Mouse (Mus musculus) CH12.LX (cell line): ENCODE measurements around the gene Cdkl3. TPM values are rescaled to one million over a fixed set of nuclear protein-coding genes. Genes with fewer than 3 reads are reported as not detected.

Experiments
- DNase-seq: peaks from one replicate; pipeline ENCODE4 v3.0.0-alpha.2; 2013; ENCODE audit errors: extremely low read depth
- H3K27ac ChIP-seq: 2 replicates; pipeline ENCODE4 v1.5.1; 2012; ENCODE audit warnings: low read depth, mild to moderate bottlenecking, control low read depth, moderate library complexity; ENCODE audit not compliant: insufficient read depth
- H3K27me3 ChIP-seq: replicated peaks from 2 replicates; pipeline ENCODE3; 2012; ENCODE audit warnings: inconsistent platforms
- H3K36me3 ChIP-seq, 2 experiments: replicated peaks in 1 of 2; 2 replicates each; pipeline versions ENCODE3 to v1.6.1; 2012; ENCODE audit warnings: inconsistent platforms in 1 of 2, low read length in 1 of 2, mild to moderate bottlenecking in 1 of 2, mixed read lengths in 1 of 2, moderate library complexity in 1 of 2; ENCODE audit not compliant: control insufficient read depth in 1 of 2, insufficient read depth in 1 of 2
- H3K4me1 ChIP-seq, 2 experiments: 2 replicates each; pipeline ENCODE4 v1.6.1; 2012; ENCODE audit warnings: inconsistent platforms in 1 of 2, moderate library complexity in 1 of 2; ENCODE audit not compliant: insufficient read depth in 2 of 2, control insufficient read depth in 1 of 2
- H3K4me2 ChIP-seq: 2 replicates; pipeline ENCODE4 v1.6.1; 2012; ENCODE audit warnings: low read depth, mild to moderate bottlenecking, control low read depth; ENCODE audit not compliant: poor library complexity, insufficient read depth, severe bottlenecking
- H3K4me3 ChIP-seq, 3 experiments: fragments of 150-350 bp in 1 of 3; sonication (generic) in 1 of 3; replicated peaks in 1 of 3; 2 replicates each; pipeline versions ENCODE3 to v1.5.1; 2011 to 2012; ENCODE audit warnings: low read depth in 2 of 3, low read length in 2 of 3, mild to moderate bottlenecking in 2 of 3, moderate library complexity in 2 of 3, control low read depth in 1 of 3, improper control_type of control experiment in 1 of 3, inconsistent platforms in 1 of 3, mixed read lengths in 1 of 3; ENCODE audit not compliant: poor library complexity in 1 of 3
- H3K79me2 ChIP-seq: replicated peaks from 2 replicates; pipeline ENCODE4 v1.6.1; 2012; ENCODE audit warnings: mild to moderate bottlenecking, moderate library complexity; ENCODE audit not compliant: control insufficient read depth, poor library complexity, insufficient read depth, severe bottlenecking; ENCODE audit errors: extremely low read depth
- H3K9ac ChIP-seq: 2 replicates; pipeline ENCODE4 v1.6.1; 2012; ENCODE audit warnings: low read depth, mild to moderate bottlenecking, control low read depth, moderate library complexity; ENCODE audit not compliant: insufficient read depth
- H3K9me3 ChIP-seq: replicated peaks from 2 replicates; pipeline ENCODE3; 2012; ENCODE audit warnings: low read length, inconsistent platforms, mixed read lengths
- E2F4 ChIP-seq: IDR thresholded peaks from 2 replicates; pipeline ENCODE4 v1.6.1; 2011; ENCODE audit warnings: low read depth, low read length, improper control_type of control experiment; ENCODE audit not compliant: insufficient replicate concordance
- EP300 ChIP-seq: IDR thresholded peaks from 2 replicates; pipeline ENCODE4 v1.6.1; 2011; ENCODE audit warnings: low read length, improper control_type of control experiment
- ETS1 ChIP-seq: conservative IDR thresholded peaks from 2 replicates; pipeline ENCODE4 v1.6.1; 2012; ENCODE audit warnings: low read depth, mild to moderate bottlenecking, inconsistent platforms, low read length, improper control_type of control experiment, moderate library complexity
- GABPA ChIP-seq: IDR thresholded peaks from 2 replicates; pipeline ENCODE4 v1.6.1; 2012; ENCODE audit warnings: low read depth, low read length, improper control_type of control experiment, inconsistent platforms; ENCODE audit not compliant: insufficient replicate concordance
- HCFC1 ChIP-seq: IDR thresholded peaks from 2 replicates; pipeline ENCODE4 v1.6.1; 2012; ENCODE audit warnings: low read depth, mild to moderate bottlenecking, inconsistent platforms, low read length, improper control_type of control experiment
- IRF4 ChIP-seq: IDR thresholded peaks from 2 replicates; pipeline ENCODE4 v1.6.1; 2014; ENCODE audit warnings: low read depth, mild to moderate bottlenecking, inconsistent platforms, low read length, improper control_type of control experiment
- JUND ChIP-seq: conservative IDR thresholded peaks from 2 replicates; pipeline ENCODE4 v1.6.1; 2011; ENCODE audit warnings: low read depth, low read length, improper control_type of control experiment
- KAT2A ChIP-seq: IDR thresholded peaks from 2 replicates; pipeline ENCODE4 v1.6.1; 2012; ENCODE audit warnings: low read length, improper control_type of control experiment, inconsistent platforms; ENCODE audit not compliant: insufficient replicate concordance
- MAFK ChIP-seq: IDR thresholded peaks from 2 replicates; pipeline ENCODE4 v1.6.1; 2011; ENCODE audit warnings: low read length, improper control_type of control experiment; ENCODE audit not compliant: insufficient replicate concordance
- MAX ChIP-seq: IDR thresholded peaks from 2 replicates; pipeline ENCODE4 v1.6.1; 2011; ENCODE audit warnings: low read length, improper control_type of control experiment
- MAZ ChIP-seq: IDR thresholded peaks from 2 replicates; pipeline ENCODE4 v1.6.1; 2012; ENCODE audit warnings: low read depth, mild to moderate bottlenecking, inconsistent platforms, low read length, improper control_type of control experiment, moderate library complexity
- MYC ChIP-seq: IDR thresholded peaks from 2 replicates; pipeline ENCODE4 v1.6.1; 2011; ENCODE audit warnings: low read depth, mild to moderate bottlenecking, improper control_type of control experiment, low read length
- NELFE ChIP-seq: IDR thresholded peaks from 2 replicates; pipeline ENCODE4 v1.6.1; 2011; ENCODE audit warnings: low read depth, low read length, improper control_type of control experiment
- NRF1 ChIP-seq: IDR thresholded peaks from 2 replicates; pipeline ENCODE4 v1.6.1; 2014; ENCODE audit warnings: low read depth, mild to moderate bottlenecking, inconsistent platforms, low read length, improper control_type of control experiment, moderate library complexity
- POLR2A ChIP-seq: IDR thresholded peaks from 2 replicates; pipeline ENCODE4 v1.6.1; 2011; ENCODE audit warnings: low read depth, mild to moderate bottlenecking, improper control_type of control experiment, low read length
- RAD21 ChIP-seq: IDR thresholded peaks from 2 replicates; pipeline ENCODE4 v1.6.1; 2011; ENCODE audit warnings: low read depth, mild to moderate bottlenecking, low read length, improper control_type of control experiment, moderate library complexity
- RCOR1 ChIP-seq: conservative IDR thresholded peaks from 2 replicates; pipeline ENCODE4 v1.6.1; 2012; ENCODE audit warnings: low read depth, mild to moderate bottlenecking, inconsistent platforms, low read length, improper control_type of control experiment
- TBP ChIP-seq: conservative IDR thresholded peaks from 2 replicates; pipeline ENCODE4 v1.6.1; 2011; ENCODE audit warnings: low read depth, low read length, improper control_type of control experiment
- UBTF ChIP-seq: IDR thresholded peaks from 2 replicates; pipeline ENCODE4 v1.6.1; 2012; ENCODE audit warnings: low read depth, mild to moderate bottlenecking, inconsistent platforms, low read length, improper control_type of control experiment, moderate library complexity
- USF2 ChIP-seq: conservative IDR thresholded peaks from 2 replicates; pipeline ENCODE4 v1.6.1; 2011; ENCODE audit warnings: low read depth, low read length, improper control_type of control experiment
- ZC3H11A ChIP-seq: IDR thresholded peaks from 2 replicates; pipeline ENCODE4 v1.6.1; 2012; ENCODE audit warnings: low read depth, mild to moderate bottlenecking, inconsistent platforms, low read length, improper control_type of control experiment
- ZKSCAN1 ChIP-seq: IDR thresholded peaks from 2 replicates; pipeline ENCODE4 v1.6.1; 2012; ENCODE audit warnings: low read depth, inconsistent platforms, low read length, improper control_type of control experiment, borderline replicate concordance
- ZMIZ1 ChIP-seq: IDR thresholded peaks from 2 replicates; pipeline ENCODE4 v1.6.1; 2012; ENCODE audit warnings: low read depth, mild to moderate bottlenecking, inconsistent platforms, low read length, improper control_type of control experiment
- ZNF384 ChIP-seq: IDR thresholded peaks from 2 replicates; pipeline ENCODE4 v1.6.1; 2012; ENCODE audit warnings: low read depth, low read length, improper control_type of control experiment, inconsistent platforms
- dilution Hi-C: fragments of 300-500 bp; cut with MboI; formaldehyde crosslinking; loops from 2 replicates; pipeline ENCODE4 v1.14.3; 2020; ENCODE audit warnings: low sequenced_read_pairs; ENCODE audit not compliant: extremely low pct_unique_long_range_greater_than_20kb, extremely low pct_ligation_motif_present
- in situ Hi-C: fragments of 300-500 bp; cut with MboI; formaldehyde crosslinking; loops from 3 replicates; pipeline ENCODE4 v1.14.3; 2019; ENCODE audit warnings: low sequenced_read_pairs, low pct_ligation_motif_present, low pct_unique_long_range_greater_than_20kb, mixed read lengths
- polyA plus RNA-seq: library from polyadenylated mRNA; unstranded; fragments of >175 nt; gene quantifications from 2 replicates; pipeline ENCODE4 v1.2.1, GENCODE M21; 2012; ENCODE audit warnings: low read depth; ENCODE audit not compliant: insufficient read length
- total RNA-seq, 2 experiments: library from RNA; depleted of rRNA; stranded (reverse); fragments of 300-350 nt in 1 of 2; fragments of >200 nt in 1 of 2; gene quantifications; 2 replicates each; pipeline ENCODE4 v1.2.3; 2012 to 2014

Gene Cdkl3
- total and polyA plus RNA-seq, 3 experiments = 4.4 to 9.7 (median 8.0) TPM

GRCm38 (mm10) chr11:52097016-52097415 is 93.0 kb downstream of the Cdkl3 start:
- TF ChIP-seq MAZ (no peak), POLR2A (peak; percentile 39; the same call in 1 of the 2 replicates), NRF1 (no peak), E2F4 (no peak), MAX (no peak), KAT2A (no peak)
- dilution Hi-C loops = no loop called here
- Histone ChIP-seq H3K27ac (no peak overlapping the region), H3K79me2 (peaks cover 33% of the 10 kb centered on the region), H3K9ac (no peak overlapping the region), H3K9me3 (no peaks in the 10 kb centered on the region), H3K4me1 (peaks cover 20 to 34% of the 10 kb centered on the region in 2 experiments), H3K27me3 (no peaks in the 10 kb centered on the region), H3K4me3 (no peak overlapping the region), H3K36me3 (peaks cover 5 to 18% of the 10 kb centered on the region in 2 experiments), H3K4me2 (peak overlapping the region; percentile 82; the same call in 1 of the 2 replicates)
- DNase-seq = peak; percentile 65
- in situ Hi-C loops = no loop called here

GRCm38 (mm10) chr11:52097596-52097995 is 93.6 kb downstream of the Cdkl3 start:
- no peaks in the 10 kb centered on the region for H3K27me3 ChIP-seq
- peaks cover 39% of the 10 kb centered on the region for H3K79me2 ChIP-seq
- peak overlapping the region; percentile 82 for H3K4me2 ChIP-seq
- dilution Hi-C loops (no loop called here), in situ Hi-C loops (no loop called here)
- H3K9ac ChIP-seq = peak overlapping the region; percentile 74
- peak overlapping the region; percentile 56 for H3K27ac ChIP-seq
- H3K9me3 ChIP-seq = no peaks in the 10 kb centered on the region
- TF ChIP-seq RCOR1 = 0 out of 2 replicates have a peak, but pooled peaks have one; percentile 34
- no peak for TF ChIP-seq USF2
- no peak for DNase-seq
- peaks cover 5 to 22% of the 10 kb centered on the region in 2 experiments for H3K36me3 ChIP-seq
- H3K4me1 ChIP-seq = peaks cover 20 to 40% of the 10 kb centered on the region in 2 experiments
- peak overlapping the region in 2 of 3 experiments; percentile 56 to 63 for H3K4me3 ChIP-seq

- H3K36me3 ChIP-seq = peaks cover 5 to 28% of the 10 kb centered on the region in 2 experiments
- H3K9me3 ChIP-seq = no peaks in the 10 kb centered on the region
- H3K4me1 ChIP-seq = peaks cover 22 to 48% of the 10 kb centered on the region in 2 experiments
- dilution Hi-C loops (no loop called here), in situ Hi-C loops (no loop called here)
- DNase-seq = peak; percentile 99
- H3K9ac ChIP-seq = peak within 1 kb of the TSS; percentile 100
- peak within 1 kb of the TSS; percentile 82 for H3K4me2 ChIP-seq
- H3K4me3 ChIP-seq = peak within 1 kb of the TSS; percentile 77 to 96 (median 85)
- H3K27me3 ChIP-seq = no peaks in the 10 kb centered on the region
- peak within 1 kb of the TSS; percentile 85 for H3K27ac ChIP-seq
- H3K79me2 ChIP-seq = peaks cover 48% of the 10 kb centered on the region
- TF ChIP-seq JUND (no peak), ZKSCAN1 (no peak), POLR2A (peak; percentile 85), GABPA (peak; percentile 5; the same call in 1 of the 2 replicates), NELFE (peak; percentile 94), ETS1 (peak; percentile 32; the same call in 1 of the 2 replicates), RAD21 (no peak), HCFC1 (peak; percentile 83), E2F4 (0 out of 2 replicates have a peak, but pooled peaks have one; percentile 47), UBTF (no peak), MYC (no peak), KAT2A (0 out of 2 replicates have a peak, but pooled peaks have one; percentile 71), EP300 (no peak), MAFK (no peak), NRF1 (peak; percentile 95), ZMIZ1 (peak; percentile 86), IRF4 (peak; percentile 68; the same call in 1 of the 2 replicates), ZNF384 (no peak), TBP (peak; percentile 87), ZC3H11A (no peak)
These were observed 94.5 kb downstream of the Cdkl3 start, which contains the start of gene Ppp2ca for GRCm38 (mm10) chr11:52098398-52098946. Gene Ppp2ca (plus strand): TSS chr11:52098681.
